ENCODE assay signal across 24 mouse cellular contexts in genomic region chr1:86309270-86309833, GRCm38 (mm10). TPM values are rescaled to one million over a fixed set of nuclear protein-coding genes. Genes with fewer than 3 reads are reported as not detected.
DNase-seq lines count a peak whose midpoint lies in the region; ATAC-seq and TF ChIP-seq lines count a peak whose summit lies in the region.
"Had no signal": no experiment of that assay in that cellular context is flagged by ENCODE, and none has a peak within 500 bp of the region (broad histone marks: within the 10 kb centered on the region; RNA-seq: fewer than 3 reads in every experiment).

No protein-coding gene starts in this region.

- H3K9me3 ChIP-seq in ES-Bruce4 (replicated peaks; ENCODE audit: control insufficient read depth, insufficient read depth, low read length, poor library complexity, severe bottlenecking) (no peaks in the 10 kb centered on the region), ES-E14 (ENCODE audit: control insufficient read depth, insufficient read depth, low read depth, low read length) (no peaks in the 10 kb centered on the region)
- no peaks in the 10 kb centered on the region for H3K9me3 ChIP-seq in intestine, postnatal 0 days (ENCODE audit: control insufficient read depth)
- H3K9me3 ChIP-seq: embryonic facial prominence, embryonic 12.5 days; embryonic facial prominence, embryonic 15.5 days; G1E; hindbrain, embryonic 12.5 days; hindbrain, embryonic 15.5 days had no signal

- WGBS in intestine, postnatal 0 days: 79% methylated on average over 7 of the region's 7 CpGs

- H3K4me3 ChIP-seq in ES-Bruce4 (ENCODE audit: low read depth, low read length) (peak overlapping the region; percentile 35), ES-E14 (ENCODE audit: insufficient read depth in 1 of 2, low read depth in 1 of 2, low read length in 2 of 2, poor library complexity in 1 of 2, severe bottlenecking in 1 of 2) (peak overlapping the region; percentile 5 to 48; a peak in 3 of 4 replicates)
- no peak overlapping the region for H3K4me3 ChIP-seq in intestine, postnatal 0 days (ENCODE audit: low read depth, low read length)
- H3K4me3 ChIP-seq: embryonic facial prominence, embryonic 12.5 days; embryonic facial prominence, embryonic 15.5 days; gastrocnemius, adult 2 months; hindbrain, embryonic 12.5 days; hindbrain, embryonic 15.5 days had no signal

- no peak for TF ChIP-seq POLR2A in ES-Bruce4 (IDR thresholded peaks at IDR 0.05; ENCODE audit: insufficient read depth, low read length)

- no peak overlapping the region for H3K4me2 ChIP-seq in intestine, postnatal 0 days (replicated peaks; ENCODE audit: low read depth)
- H3K4me2 ChIP-seq: embryonic facial prominence, embryonic 12.5 days; embryonic facial prominence, embryonic 15.5 days; heart, embryonic 11.5 days; hindbrain, embryonic 12.5 days; hindbrain, embryonic 15.5 days had no signal

- TF ChIP-seq CTCF in ES-Bruce4 (IDR thresholded peaks at IDR 0.05; ENCODE audit: low read depth, low read length): no peak
- no peak for TF ChIP-seq CTCF in intestine, postnatal 0 days (IDR thresholded peaks at IDR 0.05; ENCODE audit: low read depth)

- H3K9ac ChIP-seq in ES-Bruce4 (ENCODE audit: low read depth, poor library complexity, severe bottlenecking): peak overlapping the region; percentile 26
- peak overlapping the region; percentile 38 for H3K9ac ChIP-seq in ES-E14 (ENCODE audit: insufficient read depth, low read depth, low read length, poor library complexity, severe bottlenecking)
- no peak overlapping the region for H3K9ac ChIP-seq in intestine, postnatal 0 days (ENCODE audit: low read depth, low read length)
- H3K9ac ChIP-seq: embryonic facial prominence, embryonic 12.5 days; embryonic facial prominence, embryonic 15.5 days; forebrain, postnatal 0 days; hindbrain, embryonic 12.5 days; hindbrain, embryonic 15.5 days had no signal

- peak; percentile 86 for DNase-seq in ES-E14 (ENCODE audit: low read depth, low spot score)
- no peak for DNase-seq in spleen, adult 18-20 months
- no peak for DNase-seq in B cell, adult 2 months
- no peak for DNase-seq in cerebellum, adult 9-10 months
- DNase-seq: adrenal gland, adult 8-10 months; adrenal gland, postnatal 25 days; cerebellum, adult 11-12 months; cerebellum, adult 8-10 months; cerebellum, postnatal 25 days; forebrain, postnatal 0 days; gastrocnemius, adult 2 months; gastrocnemius, postnatal 14 days; heart, adult 11 months had no signal

- H3K27ac ChIP-seq in ES-Bruce4 (ENCODE audit: insufficient read depth, low read length) (peak overlapping the region; percentile 95), ES-E14 (ENCODE audit: insufficient read depth, low read depth, low read length, poor library complexity, severe bottlenecking) (peak overlapping the region; percentile 98)
- no peak overlapping the region for H3K27ac ChIP-seq in intestine, postnatal 0 days (ENCODE audit: low read depth, low read length)
- H3K27ac ChIP-seq: embryonic facial prominence, embryonic 12.5 days; embryonic facial prominence, embryonic 15.5 days; gastrocnemius, adult 2 months; hindbrain, embryonic 12.5 days; hindbrain, embryonic 15.5 days had no signal

- H3K4me1 ChIP-seq in ES-Bruce4 (ENCODE audit: control insufficient read depth, insufficient read depth, low read length): peaks cover 4% of the 10 kb centered on the region
- H3K4me1 ChIP-seq in ES-E14 (ENCODE audit: control insufficient read depth in 2 of 2, insufficient read depth in 2 of 2, low read length in 2 of 2, poor library complexity in 1 of 2): peaks cover 6 to 33% of the 10 kb centered on the region in 2 experiments; a peak in 3 of 4 replicates
- no peaks in the 10 kb centered on the region for H3K4me1 ChIP-seq in intestine, postnatal 0 days (replicated peaks; ENCODE audit: control insufficient read depth, insufficient read depth, low read length)
- H3K4me1 ChIP-seq: embryonic facial prominence, embryonic 15.5 days had no signal

- in situ Hi-C loops in ES-E14 (cut with MboI; ENCODE audit: low sequenced_read_pairs in 2 of 2, unreplicated experiment in 2 of 2): no loop called here

- H3K36me3 ChIP-seq in ES-Bruce4 (ENCODE audit: control insufficient read depth, insufficient read depth, low read length, poor library complexity, severe bottlenecking) (peaks cover 19% of the 10 kb centered on the region), ES-E14 (ENCODE audit: control insufficient read depth, insufficient read depth, low read length, poor library complexity, severe bottlenecking) (peaks cover 29% of the 10 kb centered on the region)
- no peaks in the 10 kb centered on the region for H3K36me3 ChIP-seq in intestine, postnatal 0 days (ENCODE audit: control insufficient read depth, insufficient read depth)
- H3K36me3 ChIP-seq: embryonic facial prominence, embryonic 12.5 days; embryonic facial prominence, embryonic 15.5 days; G1E; hindbrain, embryonic 12.5 days; hindbrain, embryonic 15.5 days had no signal

- ATAC-seq in intestine, postnatal 0 days: peak; percentile 31
- ATAC-seq: activated CD4-positive, CD25-positive, alpha-beta regulatory T cell, adult 4 months; forebrain, embryonic 14.5 days; forebrain, postnatal 0 days; Patski had no signal

- H3K27me3 ChIP-seq in ES-Bruce4 (ENCODE audit: control insufficient read depth, insufficient read depth, low read length, poor library complexity, severe bottlenecking): no peaks in the 10 kb centered on the region
- peaks cover 8% of the 10 kb centered on the region; the same call in 1 of the 2 replicates for H3K27me3 ChIP-seq in intestine, postnatal 0 days (replicated peaks; ENCODE audit: control insufficient read depth, insufficient read depth, low read length)

- peak; percentile 94 for TF ChIP-seq EP300 in ES-Bruce4 (IDR thresholded peaks at IDR 0.05; ENCODE audit: insufficient read depth, low read depth, low read length)

TF ChIP-seq in ES-E14, 5 proteins besides CTCF, POLR2A, EP300 and RAD21:
- TF ChIP-seq HCFC1 (IDR thresholded peaks at IDR 0.05; ENCODE audit: borderline replicate concordance, insufficient read depth, low read length): no peak
- TF ChIP-seq MAFK (IDR thresholded peaks at IDR 0.05; ENCODE audit: insufficient read depth, low read depth, low read length): 0 out of 2 replicates have a peak, but pooled peaks have one; percentile 54
- peak; percentile 64; the same call in 1 of the 2 replicates for TF ChIP-seq CHD2 (IDR thresholded peaks at IDR 0.05; ENCODE audit: low read depth, low read length)
- TF ChIP-seq ZNF384 (IDR thresholded peaks at IDR 0.05; ENCODE audit: low read depth, low read length): no peak
- TF ChIP-seq ZC3H11A (IDR thresholded peaks at IDR 0.05; ENCODE audit: borderline replicate concordance, low read depth, low read length): no peak

RNA-seq across cellular contexts. Expression of gene B3gnt7, which starts 6.7 kb away (rescaled TPM):
- 54.9 and 55.3 TPM in 2 replicates for polyA plus RNA-seq in ES-Bruce4 (2011; ENCODE audit: insufficient read depth, insufficient read length, low read depth, missing spikeins)
- total RNA-seq in ES-E14 (2012; rRNA removed): 103 and 166 TPM in 2 replicates
- 3.2 and 3.4 TPM in 2 replicates for polyA plus RNA-seq in intestine, postnatal 0 days (2015; fragmentation: Nextera tagmentation; extraction: Ambion mirVana)
- total RNA-seq: gastrocnemius, adult 2 months had no signal
- polyA plus RNA-seq: G1E had no signal

RNA-seq across cellular contexts. Expression of gene Ncl, which starts 49.8 kb away (rescaled TPM):
- polyA plus RNA-seq in ES-Bruce4 (2011; ENCODE audit: insufficient read depth, insufficient read length, low read depth, missing spikeins): 1,350 and 1,473 TPM in 2 replicates
- total RNA-seq in ES-E14 (2012; rRNA removed): 496 and 529 TPM in 2 replicates
- 172 and 188 TPM in 2 replicates for polyA plus RNA-seq in intestine, postnatal 0 days (2015; fragmentation: Nextera tagmentation; extraction: Ambion mirVana)

Comparison
In these comparisons a context has a peak if more than half of its experiments do, and no peak if none do; other contexts are left out.
1. RNA of gene B3gnt7, which starts 6.7 kb away (polyA plus RNA-seq): 54.9 to 55.3 TPM in ES-Bruce4; 3.2 to 3.4 TPM in intestine, postnatal 0 days; every median in the first group is over 10 times any median in the second.